Mouse (Mus musculus) forebrain, embryonic 15.5 days (tissue): Measurements from ENCODE around the gene Gm17622. TPM values are rescaled to one million over a fixed set of nuclear protein-coding genes. Genes with fewer than 3 reads are reported as not detected.

Experiments used
- ATAC-seq: fragments of 200-750 bp; cut with Nextera tagmentation; replicated peaks from 2 replicates; pipeline ENCODE4 v1.8.0; 2017; ENCODE audit warnings: mild to moderate bottlenecking, moderate TSS enrichment, moderate library complexity
- H3K27ac ChIP-seq: fragments of 300-500 bp; sonication (generic); replicated peaks from 2 replicates; pipeline ENCODE4 v1.5.1; 2015; ENCODE audit warnings: mild to moderate bottlenecking, inconsistent platforms
- H3K27me3 ChIP-seq: fragments of 300-500 bp; sonication (generic); 2 replicates; pipeline ENCODE4 v1.6.1; 2015; ENCODE audit warnings: inconsistent platforms
- H3K36me3 ChIP-seq: fragments of 300-500 bp; sonication (generic); 2 replicates; pipeline ENCODE4 v1.6.1; 2015; ENCODE audit warnings: mild to moderate bottlenecking, inconsistent platforms
- H3K4me1 ChIP-seq: fragments of 300-500 bp; sonication (generic); 2 replicates; pipeline ENCODE4 v1.6.1; 2015; ENCODE audit warnings: inconsistent platforms
- H3K4me2 ChIP-seq: fragments of 300-500 bp; sonication (generic); replicated peaks from 2 replicates; pipeline ENCODE4 v1.6.1; 2015; ENCODE audit warnings: mild to moderate bottlenecking, inconsistent platforms
- H3K4me3 ChIP-seq: fragments of 300-500 bp; sonication (generic); 2 replicates; pipeline ENCODE4 v1.5.1; 2015; ENCODE audit warnings: mild to moderate bottlenecking, inconsistent platforms
- H3K9ac ChIP-seq: fragments of 300-500 bp; sonication (generic); replicated peaks from 2 replicates; pipeline ENCODE4 v1.6.1; 2015; ENCODE audit warnings: mild to moderate bottlenecking, inconsistent platforms
- H3K9me3 ChIP-seq: fragments of 300-500 bp; sonication (generic); 2 replicates; pipeline ENCODE4 v1.6.1; 2016; ENCODE audit warnings: inconsistent platforms
- WGBS: fragments of 180-500 bp; shearing (Covaris S2); methylation state at CpG from one replicate; pipeline ENCODE4 v1.1.7; 2015; ENCODE audit warnings: mixed read lengths; 5-methylcytosine and 5-hydroxymethylcytosine counted together
- polyA plus RNA-seq: library from polyadenylated mRNA; unstranded; fragments of >200 nt; fragmentation: Nextera tagmentation; extraction: Ambion mirVana; gene quantifications from 2 replicates; pipeline ENCODE4 v1.2.1, GENCODE M21; 2015

The Gm17622 gene
- polyA plus RNA-seq, 1 experiment from 2014 or later = not detected

DNA sequence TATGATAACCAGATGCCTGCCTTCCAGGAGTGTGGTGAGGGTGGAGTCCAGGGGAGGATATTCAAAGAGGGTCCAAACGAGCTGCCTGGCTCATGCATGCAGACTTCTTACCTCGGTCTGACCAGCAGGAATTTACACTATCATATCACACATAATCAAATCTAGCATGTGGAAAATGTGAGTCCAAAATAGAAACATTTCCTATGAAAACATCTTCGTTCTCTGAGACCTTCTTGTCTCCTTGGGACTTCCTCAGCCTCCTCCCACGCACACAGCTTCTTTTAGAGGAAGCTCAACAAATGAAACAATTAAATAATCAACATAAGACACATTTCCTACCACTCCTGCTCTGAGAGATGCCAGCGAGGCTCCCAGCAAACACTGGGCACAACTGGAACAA is 21.4 kb downstream of the Gm17622 start:
- Histone ChIP-seq H3K9me3 (no peaks in the 10 kb centered on the region), H3K27me3 (no peaks in the 10 kb centered on the region), H3K4me1 (no peaks in the 10 kb centered on the region), H3K36me3 (no peaks in the 10 kb centered on the region), H3K27ac (no peak overlapping the region), H3K9ac (no peak overlapping the region), H3K4me2 (no peak overlapping the region), H3K4me3 (no peak overlapping the region)
- 68% methylated on average over 5 of the region's 5 CpGs for WGBS
- no peak for ATAC-seq

DNA sequence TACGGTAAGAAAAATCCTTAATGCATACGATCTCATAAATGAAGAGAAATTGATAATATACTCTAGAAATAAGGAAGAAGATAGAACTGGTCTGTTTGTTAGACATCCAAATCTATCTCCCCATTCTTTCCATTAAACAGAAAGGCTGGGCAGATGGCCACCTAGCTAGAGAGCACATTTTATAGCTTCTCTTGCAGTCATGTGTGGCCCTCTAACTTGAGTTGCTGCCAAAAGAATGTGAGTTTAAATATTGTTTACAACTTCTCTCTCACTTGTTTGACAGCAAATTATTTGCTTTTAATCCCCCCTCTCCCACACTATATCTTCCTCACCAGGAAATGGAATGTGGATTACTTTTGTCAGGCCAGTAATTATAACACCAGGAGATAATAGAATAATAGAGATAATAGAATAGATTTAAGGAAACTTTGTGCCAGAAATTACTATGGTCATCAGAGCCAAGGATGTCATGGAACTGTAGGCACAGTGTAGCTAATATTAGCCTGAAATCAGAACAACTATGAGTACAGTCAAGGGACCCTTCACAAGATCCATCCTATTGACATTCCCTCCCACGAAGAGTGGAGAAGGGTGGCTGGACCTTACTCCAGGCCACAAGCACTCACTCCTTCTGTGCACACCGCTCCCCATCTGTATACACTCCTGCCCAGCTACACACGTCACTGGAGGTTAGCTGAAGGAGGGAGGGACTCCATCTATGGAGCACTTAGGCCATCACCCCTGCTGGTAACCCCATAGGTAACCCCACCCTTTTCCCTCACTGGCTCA is 23.8 kb downstream of the Gm17622 start:
- no peak overlapping the region for H3K27ac ChIP-seq
- H3K36me3 ChIP-seq = no peaks in the 10 kb centered on the region
- no peaks in the 10 kb centered on the region for H3K9me3 ChIP-seq
- no peak for ATAC-seq
- H3K4me2 ChIP-seq = no peak overlapping the region
- H3K4me3 ChIP-seq = no peak overlapping the region
- no peak overlapping the region for H3K9ac ChIP-seq
- 91% methylated on average over 5 of the region's 5 CpGs for WGBS
- no peaks in the 10 kb centered on the region for H3K27me3 ChIP-seq
- no peaks in the 10 kb centered on the region for H3K4me1 ChIP-seq

DNA sequence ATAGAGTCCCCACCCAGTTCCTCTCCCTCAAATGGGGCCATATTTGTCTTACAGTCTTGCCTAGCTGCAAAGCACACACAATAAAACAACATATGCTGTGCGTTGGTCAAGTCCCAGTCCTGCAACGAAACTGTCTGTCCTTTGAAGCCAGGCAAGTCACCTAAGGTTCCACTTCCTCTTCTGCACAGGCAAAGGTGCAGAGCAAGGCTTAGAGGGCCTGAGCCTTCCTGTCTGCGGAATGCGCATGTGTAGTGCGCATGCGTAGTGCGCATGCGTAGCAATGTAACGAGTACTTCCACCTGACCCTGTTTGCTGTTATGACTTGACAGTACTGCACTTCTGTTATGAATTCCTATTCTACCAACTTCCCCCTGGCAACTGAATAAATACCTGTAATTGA is 25.7 kb downstream of the Gm17622 start:
- no peaks in the 10 kb centered on the region for H3K27me3 ChIP-seq
- no peak for ATAC-seq
- WGBS = 93% methylated on average over 9 of the region's 9 CpGs
- no peak overlapping the region for H3K27ac ChIP-seq
- no peaks in the 10 kb centered on the region for H3K36me3 ChIP-seq
- no peak overlapping the region for H3K4me2 ChIP-seq
- no peaks in the 10 kb centered on the region for H3K9me3 ChIP-seq
- no peaks in the 10 kb centered on the region for H3K4me1 ChIP-seq
- no peak overlapping the region for H3K4me3 ChIP-seq
- H3K9ac ChIP-seq = no peak overlapping the region

DNA sequence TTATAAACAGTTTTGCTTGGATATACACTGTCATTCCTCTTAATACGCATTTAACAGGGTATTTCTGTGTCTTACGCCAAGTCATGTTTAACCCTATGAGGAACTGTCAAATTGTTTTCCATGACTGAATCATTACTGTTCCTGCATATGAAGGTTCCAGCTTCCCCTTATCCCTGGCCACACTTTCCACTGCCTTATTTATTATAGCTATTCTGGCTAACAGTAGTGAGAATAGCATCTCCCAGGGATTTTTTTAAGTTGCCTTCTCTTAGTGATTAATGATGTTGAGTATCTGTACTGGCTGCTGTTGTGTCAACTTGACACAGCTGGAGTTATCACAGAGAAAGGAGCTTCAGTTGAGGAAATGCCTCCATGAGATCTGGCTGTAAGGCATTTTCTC is 26.8 kb downstream of the Gm17622 start:
- no peaks in the 10 kb centered on the region for H3K36me3 ChIP-seq
- H3K9ac ChIP-seq = no peak overlapping the region
- H3K4me2 ChIP-seq = no peak overlapping the region
- no peak overlapping the region for H3K4me3 ChIP-seq
- H3K4me1 ChIP-seq = no peaks in the 10 kb centered on the region
- ATAC-seq = no peak
- H3K9me3 ChIP-seq = no peaks in the 10 kb centered on the region
- no peak overlapping the region for H3K27ac ChIP-seq
- 96% methylated on average over 2 of the region's 2 CpGs for WGBS
- H3K27me3 ChIP-seq = no peaks in the 10 kb centered on the region

GRCm38 (mm10) chr13:96521294-96521693 is 30.8 kb downstream of the Gm17622 start:
- H3K27ac ChIP-seq = no peak overlapping the region
- 97% methylated on average over 3 of the region's 3 CpGs for WGBS
- ATAC-seq = no peak
- H3K27me3 ChIP-seq = no peaks in the 10 kb centered on the region
- no peak overlapping the region for H3K4me3 ChIP-seq
- no peaks in the 10 kb centered on the region for H3K36me3 ChIP-seq
- no peak overlapping the region for H3K9ac ChIP-seq
- no peak overlapping the region for H3K4me2 ChIP-seq
- H3K4me1 ChIP-seq = no peaks in the 10 kb centered on the region
- H3K9me3 ChIP-seq = no peaks in the 10 kb centered on the region

DNA sequence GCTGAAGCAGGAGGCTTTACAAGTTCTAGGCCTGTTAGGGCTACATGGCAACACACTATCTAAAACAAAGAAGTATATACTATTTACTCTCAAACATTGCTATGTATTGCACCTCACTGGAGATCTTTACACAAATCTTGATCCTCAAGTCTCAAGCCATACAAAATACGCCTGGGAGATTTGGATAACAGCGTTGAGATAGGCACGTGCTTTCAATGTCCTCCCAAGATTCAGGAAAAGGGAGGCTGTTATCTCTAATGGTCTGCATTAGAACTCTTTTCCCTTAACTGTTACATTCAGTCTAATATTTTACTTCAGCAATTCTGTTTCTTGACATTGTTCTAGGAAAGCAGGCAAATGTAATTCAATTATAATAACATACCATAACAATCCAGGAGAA is 36.5 kb downstream of the Gm17622 start:
- H3K27ac ChIP-seq = no peak overlapping the region
- WGBS = 96% methylated on average over 3 of the region's 3 CpGs
- ATAC-seq = no peak
- H3K36me3 ChIP-seq = no peaks in the 10 kb centered on the region
- H3K4me3 ChIP-seq = no peak overlapping the region
- no peaks in the 10 kb centered on the region for H3K9me3 ChIP-seq
- H3K9ac ChIP-seq = no peak overlapping the region
- no peaks in the 10 kb centered on the region for H3K4me1 ChIP-seq
- no peaks in the 10 kb centered on the region for H3K27me3 ChIP-seq
- no peak overlapping the region for H3K4me2 ChIP-seq

- no peak overlapping the region for H3K27ac ChIP-seq
- H3K4me3 ChIP-seq = no peak overlapping the region
- no peak for ATAC-seq
- no peak overlapping the region for H3K9ac ChIP-seq
- H3K4me1 ChIP-seq = no peaks in the 10 kb centered on the region
- H3K9me3 ChIP-seq = no peaks in the 10 kb centered on the region
- no peak overlapping the region for H3K4me2 ChIP-seq
- WGBS = 96% methylated on average over 11 of the region's 11 CpGs
- H3K27me3 ChIP-seq = no peaks in the 10 kb centered on the region
- H3K36me3 ChIP-seq = no peaks in the 10 kb centered on the region
Measured at GRCm38 (mm10) chr13:96527856-96528255, 37.3 kb downstream of the Gm17622 start.

GRCm38 (mm10) chr13:96528776-96529175 is 38.2 kb downstream of the Gm17622 start:
- Histone ChIP-seq H3K36me3 (no peaks in the 10 kb centered on the region), H3K27me3 (no peaks in the 10 kb centered on the region), H3K4me1 (no peaks in the 10 kb centered on the region), H3K4me2 (no peak overlapping the region), H3K27ac (no peak overlapping the region), H3K9me3 (no peaks in the 10 kb centered on the region), H3K4me3 (no peak overlapping the region), H3K9ac (no peak overlapping the region)
- 95% methylated on average over 3 of the region's 3 CpGs for WGBS
- no peak for ATAC-seq

DNA sequence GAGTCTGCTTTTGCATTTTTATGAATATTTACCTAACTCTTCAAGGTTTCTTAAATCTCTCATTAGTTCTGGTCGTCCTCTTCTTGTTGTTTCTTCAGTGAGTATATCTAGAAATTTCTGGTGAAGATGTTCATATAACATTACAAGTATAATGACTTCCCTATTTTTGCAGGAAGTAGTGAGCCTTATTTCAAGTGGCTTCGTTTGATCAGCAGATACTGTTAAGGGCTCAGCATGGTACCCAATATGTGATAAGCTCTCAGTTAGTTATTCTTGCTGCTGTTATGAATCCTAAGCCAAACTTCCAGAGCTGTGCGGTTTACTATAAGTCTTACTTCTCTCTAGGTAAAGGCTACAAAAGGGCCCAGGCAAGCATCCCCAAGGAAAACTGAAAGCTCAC is 39.0 kb downstream of the Gm17622 start:
- WGBS = 96% methylated on average over 3 of the region's 3 CpGs
- no peaks in the 10 kb centered on the region for H3K4me1 ChIP-seq
- H3K27me3 ChIP-seq = no peaks in the 10 kb centered on the region
- no peaks in the 10 kb centered on the region for H3K9me3 ChIP-seq
- no peak overlapping the region for H3K4me2 ChIP-seq
- H3K27ac ChIP-seq = no peak overlapping the region
- no peak overlapping the region for H3K9ac ChIP-seq
- H3K36me3 ChIP-seq = no peaks in the 10 kb centered on the region
- no peak overlapping the region for H3K4me3 ChIP-seq
- no peak for ATAC-seq

GRCm38 (mm10) chr13:96530064-96530463 is 39.5 kb downstream of the Gm17622 start:
- H3K4me1 ChIP-seq = no peaks in the 10 kb centered on the region
- H3K4me2 ChIP-seq = no peak overlapping the region
- H3K27me3 ChIP-seq = no peaks in the 10 kb centered on the region
- no peaks in the 10 kb centered on the region for H3K9me3 ChIP-seq
- H3K4me3 ChIP-seq = no peak overlapping the region
- no peaks in the 10 kb centered on the region for H3K36me3 ChIP-seq
- H3K9ac ChIP-seq = no peak overlapping the region
- no peak for ATAC-seq
- H3K27ac ChIP-seq = no peak overlapping the region
- WGBS = 96% methylated on average over 9 of the region's 9 CpGs

- Histone ChIP-seq H3K9ac (no peak overlapping the region), H3K27me3 (no peaks in the 10 kb centered on the region), H3K27ac (no peak overlapping the region), H3K4me3 (no peak overlapping the region), H3K4me2 (no peak overlapping the region), H3K36me3 (no peaks in the 10 kb centered on the region), H3K4me1 (no peaks in the 10 kb centered on the region), H3K9me3 (no peaks in the 10 kb centered on the region)
- no peak for ATAC-seq
- WGBS = 87% methylated on average over 6 of the region's 6 CpGs
Measured at GRCm38 (mm10) chr13:96532176-96532575, 41.6 kb downstream of the Gm17622 start.

GRCm38 (mm10) chr13:96533742-96534141 is 43.2 kb downstream of the Gm17622 start:
- no peaks in the 10 kb centered on the region for H3K4me1 ChIP-seq
- H3K9me3 ChIP-seq = no peaks in the 10 kb centered on the region
- no peaks in the 10 kb centered on the region for H3K36me3 ChIP-seq
- WGBS = 83% methylated on average over 2 of the region's 2 CpGs
- H3K27ac ChIP-seq = no peak overlapping the region
- H3K4me3 ChIP-seq = no peak overlapping the region
- ATAC-seq = no peak
- no peak overlapping the region for H3K4me2 ChIP-seq
- H3K9ac ChIP-seq = no peak overlapping the region
- no peaks in the 10 kb centered on the region for H3K27me3 ChIP-seq
